Mouse (Mus musculus): ENCODE results near the gene Frem1.

The Frem1 gene

GRCm38 (mm10) chr4:83051634-83052577 is at the start of gene Frem1:
Gene Frem1, minus strand, starts transcription at chr4:83052339.
- DNase-seq, result peak; percentile 8 to 13

- no peak for DNase-seq
These were observed 46.9 kb upstream of the Frem1 start for GRCm38 (mm10) chr4:83099025-83099424.

GRCm38 (mm10) chr4:83093941-83094340 is 41.8 kb upstream of the Frem1 start:
- no peak for DNase-seq

- no peak for DNase-seq
These were observed 38.7 kb upstream of the Frem1 start for GRCm38 (mm10) chr4:83090691-83091448.

GRCm38 (mm10) chr4:83080364-83081174 is 28.4 kb upstream of the Frem1 start:
- DNase-seq, result peak in 1 of 2 experiments; percentile 11

- DNase-seq, result no peak
These were observed 12.1 kb upstream of the Frem1 start for GRCm38 (mm10) chr4:83064191-83064590.

GRCm38 (mm10) chr4:83061564-83061963 is 9.4 kb upstream of the Frem1 start:
- no peak for DNase-seq

- no peak for DNase-seq
These were observed 6.5 kb upstream of the Frem1 start for GRCm38 (mm10) chr4:83058617-83059016.

GRCm38 (mm10) chr4:83058182-83058581 is 6.0 kb upstream of the Frem1 start:
- no peak for DNase-seq

- no peak for DNase-seq
These were observed 4.4 kb upstream of the Frem1 start for GRCm38 (mm10) chr4:83056496-83056895.

GRCm38 (mm10) chr4:83055444-83055843 is 3.3 kb upstream of the Frem1 start:
- DNase-seq, result no peak

GRCm38 (mm10) chr4:83053206-83053605 is 1.1 kb upstream of the Frem1 start:
- no peak for DNase-seq

GRCm38 (mm10) chr4:83051176-83051575 is 963 bp downstream of the Frem1 start:
- no peak for DNase-seq

GRCm38 (mm10) chr4:83050151-83050796 is 1.9 kb downstream of the Frem1 start:
- no peak for DNase-seq

- no peak for DNase-seq
These were observed 2.9 kb downstream of the Frem1 start for GRCm38 (mm10) chr4:83049288-83049687.

GRCm38 (mm10) chr4:83048561-83048960 is 3.6 kb downstream of the Frem1 start:
- DNase-seq, result no peak

- no peak for DNase-seq
These were observed 5.3 kb downstream of the Frem1 start for GRCm38 (mm10) chr4:83046806-83047205.

GRCm38 (mm10) chr4:83046069-83046468 is 6.1 kb downstream of the Frem1 start:
- DNase-seq, result no peak

- no peak for DNase-seq
These were observed 6.9 kb downstream of the Frem1 start for GRCm38 (mm10) chr4:83045266-83045665.

- DNase-seq, result no peak
These were observed 11.4 kb downstream of the Frem1 start for GRCm38 (mm10) chr4:83040780-83041179.

- DNase-seq, result no peak
These were observed 19.4 kb downstream of the Frem1 start for GRCm38 (mm10) chr4:83032780-83033179.

GRCm38 (mm10) chr4:83031591-83031990 is 20.5 kb downstream of the Frem1 start:
- no peak for DNase-seq

Data from kidney, adult 8-10 months (tissue).